Mouse (Mus musculus) cerebellum, adult 8-10 months (tissue): ENCODE data around the gene Itga9.
A peak's percentile ranks its signal among the peaks of the same experiment; 100 is the strongest.

Experiments used
- DNase-seq: peaks from one replicate; pipeline ENCODE4 v3.0.0; 2022

The Itga9 gene

DNA sequence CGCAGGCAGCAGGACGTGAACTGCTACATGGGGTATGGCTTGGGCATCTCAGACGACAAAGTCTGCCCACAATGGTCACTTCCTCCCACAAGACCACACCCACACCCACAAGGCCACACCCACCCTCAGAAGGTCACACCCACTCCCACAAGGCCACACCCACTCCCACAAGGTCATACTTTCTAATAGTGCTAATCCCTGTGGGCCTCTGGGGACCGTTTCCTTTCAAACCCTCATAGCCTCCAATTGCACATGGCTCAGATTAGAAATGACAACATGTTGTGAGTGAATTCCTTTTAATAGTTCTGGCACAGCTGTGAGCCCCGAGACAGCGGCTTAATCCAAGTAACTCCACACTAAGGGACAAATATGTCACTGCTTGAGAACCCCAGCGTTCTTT lies 280.7 kb downstream of the Itga9 start:
- no peak for DNase-seq

DNA sequence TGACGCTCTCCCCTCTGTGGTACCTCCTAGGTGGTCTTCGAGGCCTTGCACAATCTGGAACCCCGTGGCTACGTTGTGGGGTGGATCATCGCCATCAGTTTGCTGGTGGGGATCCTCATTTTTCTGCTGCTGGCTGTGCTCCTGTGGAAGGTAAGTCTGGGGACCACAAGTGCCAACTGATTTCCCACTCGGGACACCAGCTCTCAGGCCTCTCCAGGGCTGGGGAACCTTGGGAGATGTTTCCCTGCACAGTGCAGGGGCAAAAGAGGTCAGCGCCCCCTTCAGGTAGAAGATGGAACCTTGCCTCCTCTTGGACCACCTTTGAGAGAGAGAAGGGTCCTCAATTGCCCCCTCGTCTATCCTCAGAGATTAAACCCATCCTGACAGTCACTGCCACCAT lies 281.2 kb downstream of the Itga9 start:
- DNase-seq, result no peak

DNA sequence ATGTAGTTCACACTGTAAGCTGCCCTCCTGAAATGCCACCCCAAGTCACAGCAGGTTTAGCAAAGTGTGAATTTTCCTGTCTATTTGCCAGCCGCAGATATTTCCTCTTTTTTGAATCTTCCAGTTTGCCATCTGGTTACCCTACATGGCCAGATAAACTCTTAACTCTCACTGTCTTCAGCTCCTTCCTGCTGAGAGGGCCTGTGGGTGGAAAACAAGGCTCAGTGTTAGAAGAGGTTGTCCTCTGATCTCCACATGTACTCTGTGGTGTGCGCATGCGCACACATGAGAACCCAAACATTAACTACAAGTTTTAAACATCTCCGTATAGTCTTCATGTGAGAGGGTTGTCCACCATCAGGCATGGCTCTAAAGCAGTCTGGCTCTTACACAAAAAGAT lies 283.7 kb downstream of the Itga9 start:
- DNase-seq, result no peak

GRCm38 (mm10) chr9:118890645-118891044 lies 284.2 kb downstream of the Itga9 start:
- no peak for DNase-seq

GRCm38 (mm10) chr9:118891068-118891467 lies 284.6 kb downstream of the Itga9 start:
- no peak for DNase-seq

- no peak for DNase-seq
Measured at GRCm38 (mm10) chr9:118891593-118891992, 285.1 kb downstream of the Itga9 start.

- no peak for DNase-seq
Measured at GRCm38 (mm10) chr9:118895101-118895500, 288.6 kb downstream of the Itga9 start.

- no peak for DNase-seq
Measured at GRCm38 (mm10) chr9:118900677-118901076, 294.2 kb downstream of the Itga9 start.

GRCm38 (mm10) chr9:118901917-118902316 lies 295.4 kb downstream of the Itga9 start:
- DNase-seq, result no peak

DNA sequence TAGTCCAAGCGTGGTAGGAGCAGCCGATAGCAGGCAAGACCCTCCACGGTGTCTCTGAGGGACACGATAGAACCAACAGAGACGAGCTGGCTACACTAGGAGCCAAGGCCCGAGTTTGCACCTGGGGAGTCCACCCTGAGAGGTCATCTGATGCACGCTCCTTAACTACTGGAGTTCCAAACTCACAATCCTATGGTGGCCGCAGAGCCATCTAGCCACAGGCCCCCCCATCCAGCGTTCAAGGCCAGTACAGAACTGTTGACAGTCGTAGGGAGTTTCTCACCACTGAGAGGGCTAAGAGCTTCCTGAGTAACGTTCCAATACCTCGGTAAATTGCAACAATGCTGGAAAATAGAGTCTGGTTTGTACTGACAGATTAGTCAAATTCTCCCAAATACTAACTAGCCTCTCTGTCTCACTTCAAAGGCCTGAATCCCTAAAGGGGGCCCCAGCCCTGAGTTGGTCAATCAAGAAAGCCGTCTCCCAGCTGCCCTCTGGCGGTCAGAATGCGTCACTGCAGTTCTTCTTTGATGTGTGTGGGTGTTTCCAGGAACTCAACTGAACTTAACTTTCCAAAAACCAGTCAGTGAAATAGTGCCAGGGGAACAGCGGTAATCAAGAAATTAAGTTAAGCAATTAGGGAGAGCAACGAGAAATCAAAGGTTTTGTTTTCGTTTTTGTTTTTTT lies 301.6 kb downstream of the Itga9 start:
- DNase-seq, result peak; percentile 58

GRCm38 (mm10) chr9:118913048-118913447 lies 306.6 kb downstream of the Itga9 start:
- DNase-seq, result no peak

DNA sequence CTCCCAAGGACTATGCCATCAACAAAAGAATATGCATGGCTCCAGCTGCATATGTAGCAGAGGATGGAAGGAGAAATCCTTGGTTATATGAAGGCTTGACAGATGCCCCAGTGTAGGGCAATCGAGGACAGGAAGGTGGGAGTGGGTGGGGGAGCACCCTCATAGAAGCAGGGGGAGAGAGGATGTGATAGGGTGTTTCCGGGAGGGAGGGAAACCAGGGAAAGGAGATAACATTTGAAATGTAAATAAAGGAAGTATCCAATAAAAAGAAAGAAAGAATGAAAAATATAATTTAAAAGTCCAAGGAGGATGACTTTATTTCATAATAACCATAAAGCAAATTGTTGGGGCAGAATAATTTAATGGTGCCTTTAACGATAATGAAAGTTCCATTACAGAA lies 307.1 kb downstream of the Itga9 start:
- no peak for DNase-seq

DNA sequence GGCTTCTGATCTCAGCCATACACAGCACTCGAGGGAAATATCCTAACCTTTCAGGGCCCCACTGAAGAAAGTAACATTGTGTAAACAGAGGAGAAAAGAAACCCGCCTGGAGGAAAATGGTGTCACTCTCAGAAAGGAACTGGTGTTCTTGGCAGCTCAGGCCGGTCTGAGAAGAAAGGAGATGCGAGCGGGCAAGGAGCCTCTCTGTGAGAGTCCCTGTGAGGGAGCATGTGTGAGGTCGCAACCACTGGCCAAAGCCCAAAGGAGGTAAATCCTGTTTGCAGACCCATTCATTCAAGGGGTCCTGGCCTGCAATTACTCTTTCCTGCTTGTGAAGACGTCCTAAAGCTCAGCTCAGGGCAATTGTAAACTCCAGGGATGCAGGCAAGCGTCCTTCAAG lies 308.1 kb downstream of the Itga9 start:
- DNase-seq, result no peak

DNA sequence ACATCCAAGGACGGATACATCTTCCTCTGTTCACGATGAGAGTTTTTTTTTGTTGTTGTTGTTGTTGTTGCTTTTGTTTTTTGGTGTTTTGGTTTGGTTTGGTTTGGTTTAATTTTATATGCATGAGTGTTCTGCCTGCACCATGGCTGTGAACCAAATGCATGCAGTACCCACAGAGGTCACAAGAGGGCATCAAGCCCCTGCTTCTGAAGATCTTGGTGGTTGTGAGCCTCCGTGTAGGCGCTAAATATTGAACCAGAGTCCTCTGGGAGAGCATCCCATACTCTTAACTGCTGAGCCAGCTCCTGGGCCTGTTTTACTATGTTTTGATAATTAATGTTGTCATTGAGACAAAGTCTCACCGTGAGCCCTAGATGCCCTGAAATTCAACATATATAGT lies 308.8 kb downstream of the Itga9 start:
- DNase-seq, result no peak

DNA sequence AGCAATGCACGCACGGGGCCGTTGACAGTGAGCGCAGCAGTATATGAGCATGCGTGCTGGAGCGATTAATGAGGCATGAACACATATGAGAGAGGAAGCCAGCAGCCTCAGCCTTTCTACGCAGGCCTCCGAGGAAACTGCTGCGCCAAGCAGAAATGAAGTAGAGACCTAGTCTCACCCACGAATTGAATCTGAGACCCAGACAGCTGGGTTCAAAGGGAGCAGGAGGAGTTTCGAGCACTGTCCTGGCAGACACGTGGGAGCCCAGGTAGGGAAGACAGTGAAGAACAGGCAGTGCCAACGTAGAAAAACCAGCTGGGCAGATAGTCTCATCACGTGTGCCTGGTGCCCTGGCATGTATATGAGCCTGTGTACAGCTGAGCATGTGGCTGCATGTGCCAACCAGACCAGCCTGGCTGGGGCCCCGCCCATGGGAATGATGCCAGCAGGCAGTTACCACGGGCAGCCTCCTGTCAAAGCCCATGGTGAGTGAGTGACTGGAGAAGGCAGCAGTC lies 313.2 kb downstream of the Itga9 start:
- DNase-seq, result peak; percentile 20

DNA sequence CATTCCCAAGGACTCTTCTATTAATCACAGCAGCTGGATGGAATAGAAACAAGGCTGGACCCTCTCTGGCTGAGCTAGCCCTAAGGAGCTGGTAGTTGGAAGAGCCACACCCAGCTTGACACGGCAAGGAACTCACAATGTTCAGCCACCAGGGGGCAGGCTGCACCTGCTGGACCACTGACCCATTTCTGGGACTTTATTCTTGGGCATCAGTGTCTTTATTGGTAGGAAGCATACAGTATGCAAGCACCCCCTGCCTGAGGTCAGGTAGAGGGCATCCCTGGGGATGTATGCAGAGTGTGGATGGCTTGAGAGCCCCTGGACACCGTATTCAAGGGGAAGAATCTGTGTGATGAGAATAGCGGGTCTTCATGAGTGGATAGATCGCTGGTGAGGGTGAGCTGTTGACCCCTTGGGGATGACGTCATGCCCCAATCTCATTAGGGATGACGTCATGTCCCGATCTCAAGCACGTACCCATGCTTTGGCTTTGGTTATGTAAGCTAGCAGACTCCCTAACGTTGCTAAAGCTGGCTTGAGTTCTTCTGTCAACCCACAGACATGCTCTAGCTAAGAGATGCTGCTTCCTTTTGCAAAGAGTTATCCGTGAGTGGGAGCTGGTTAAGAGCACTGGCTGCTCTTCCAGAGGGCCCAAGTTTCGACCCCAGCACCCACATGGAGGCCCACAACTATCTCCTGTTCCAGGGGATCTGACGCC lies 314.5 kb downstream of the Itga9 start:
- DNase-seq, result peak; percentile 46

GRCm38 (mm10) chr9:118921926-118922325 lies 315.4 kb downstream of the Itga9 start:
- no peak for DNase-seq

GRCm38 (mm10) chr9:118924554-118925085 lies 318.1 kb downstream of the Itga9 start:
- no peak for DNase-seq

DNA sequence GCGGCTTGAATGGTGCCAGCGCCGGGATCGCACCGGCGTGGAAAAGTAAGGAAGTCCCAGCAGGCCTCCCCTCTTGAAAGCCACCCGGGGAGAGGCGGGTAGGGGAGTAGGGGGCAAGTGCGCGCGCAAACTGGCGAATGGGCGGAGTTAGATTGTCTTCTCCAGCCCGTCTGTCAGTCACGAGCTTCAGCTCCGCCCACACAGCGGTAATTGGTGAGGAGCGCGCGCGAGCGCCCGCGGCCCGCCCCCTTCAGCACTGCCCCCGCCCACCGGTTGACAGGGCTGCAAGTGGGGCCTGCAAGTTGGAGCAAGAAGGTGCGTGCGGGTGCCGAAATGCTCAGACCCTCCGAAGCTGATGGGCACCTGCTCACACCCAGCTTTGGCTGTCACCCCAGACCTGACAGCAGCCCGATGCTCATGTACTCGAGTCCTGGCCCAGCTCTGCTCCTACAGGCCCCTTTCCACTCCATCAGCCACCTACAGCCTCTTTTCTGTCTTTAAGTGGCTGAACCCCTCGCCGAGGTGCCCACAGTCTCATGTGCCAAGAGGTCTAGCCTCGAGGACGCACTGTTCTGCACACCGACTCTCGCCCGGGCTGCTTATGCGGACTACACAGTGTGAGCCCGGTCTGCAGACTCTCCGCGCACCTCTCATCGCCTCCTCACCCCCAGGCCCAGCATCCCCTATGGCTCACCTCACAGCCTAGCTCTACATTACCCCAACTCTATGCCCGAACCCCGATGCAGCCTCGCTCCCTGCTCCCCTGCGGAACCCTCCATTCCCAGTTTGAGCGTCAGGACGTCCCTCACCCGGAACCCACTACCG lies 319.0 kb downstream of the Itga9 start:
- DNase-seq, result peak; percentile 85

DNA sequence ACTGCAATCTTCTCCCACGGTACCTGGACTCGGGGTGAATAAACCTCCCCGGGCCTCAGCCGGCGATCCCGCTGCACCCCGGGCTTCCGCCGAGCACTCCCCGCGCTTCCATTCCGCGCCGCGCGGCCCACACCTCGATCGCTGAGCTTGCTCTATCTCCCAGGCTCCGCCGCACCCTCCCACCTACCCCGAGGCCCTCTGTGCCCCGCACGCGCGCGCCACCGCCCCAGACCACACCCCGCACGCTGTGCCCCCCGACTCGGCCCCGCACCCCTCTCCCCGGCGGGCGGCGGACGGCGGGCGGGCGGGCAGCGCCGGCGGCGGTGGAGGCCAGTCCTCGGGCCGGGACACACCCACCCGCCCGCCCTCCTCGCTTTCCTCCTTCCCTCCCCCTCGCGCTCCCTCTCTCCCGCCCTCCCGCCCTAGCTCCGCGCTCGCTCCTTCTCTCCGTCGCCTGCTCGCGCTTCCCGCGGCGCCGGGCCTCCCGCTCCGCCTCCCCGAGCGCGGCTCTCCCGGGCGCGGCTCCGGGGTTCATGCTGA lies 319.7 kb downstream of the Itga9 start, which contains the start of gene Ctdspl:
Ctdspl (plus strand) TSS at position 343 of the 540 bp plus-strand sequence.
- DNase-seq, result peak; percentile 48

- DNase-seq, result peak; percentile 41
Measured at GRCm38 (mm10) chr9:118926688-118927321, 320.3 kb downstream of the Itga9 start.

- no peak for DNase-seq
Measured at GRCm38 (mm10) chr9:118927501-118927900, 321.0 kb downstream of the Itga9 start.
